11 mouse cellular contexts compared by ENCODE assay signal in genomic region chr15:81277928-81278327, GRCm38 (mm10). TPM values are rescaled to one million over a fixed set of nuclear protein-coding genes. Genes with fewer than 3 reads are reported as not detected.
DNase-seq lines count a peak whose midpoint lies in the region; ATAC-seq and TF ChIP-seq lines count a peak whose summit lies in the region.
"Had no signal": no experiment of that assay in that cellular context is flagged by ENCODE, and none has a peak within 500 bp of the region (broad histone marks: within the 10 kb centered on the region; RNA-seq: fewer than 3 reads in every experiment).

No protein-coding gene starts in this region.

- no peak for TF ChIP-seq CTCF in Patski (IDR thresholded peaks at IDR 0.05)

- peak overlapping the region; percentile 26; the same call in 1 of the 2 replicates for H3K27ac ChIP-seq in hindbrain, embryonic 15.5 days (replicated peaks)
- H3K27ac ChIP-seq in midbrain, embryonic 14.5 days (replicated peaks; ENCODE audit: low read depth, low read length), result peak overlapping the region; percentile 26; the same call in 1 of the 2 replicates
- H3K27ac ChIP-seq in heart, embryonic 12.5 days (ENCODE audit: poor library complexity, severe bottlenecking), result no peak overlapping the region
- H3K27ac ChIP-seq: intestine, embryonic 15.5 days; liver, embryonic 14.5 days had no signal

- 6% methylated on average over 9 of the region's 11 CpGs for WGBS in hindbrain, embryonic 15.5 days
- 4% methylated on average over 11 of the region's 11 CpGs for WGBS in midbrain, embryonic 14.5 days
- WGBS in heart, embryonic 12.5 days, result 36% methylated on average over 11 of the region's 11 CpGs

- no peaks in the 10 kb centered on the region for H3K36me3 ChIP-seq in hindbrain, embryonic 15.5 days
- H3K36me3 ChIP-seq in midbrain, embryonic 14.5 days (ENCODE audit: control insufficient read depth, insufficient read depth, low read length), result no peaks in the 10 kb centered on the region
- H3K36me3 ChIP-seq in heart, embryonic 12.5 days, result no peaks in the 10 kb centered on the region
- H3K36me3 ChIP-seq: intestine, embryonic 15.5 days had no signal

- CTCF ChIA-PET in Patski (lab: Charles Lee), result interaction anchor here (0.8 kb wide), 1 partner anchor 24 kb away, joined by 3 read pairs; no protein-coding TSS in a partner anchor

- in situ Hi-C loops in Patski (cut with MboI; ENCODE audit: low pct_unique_long_range_greater_than_20kb), result no loop called here

- H3K4me3 ChIP-seq in hindbrain, embryonic 15.5 days, result no peak overlapping the region
- no peak overlapping the region for H3K4me3 ChIP-seq in midbrain, embryonic 14.5 days (replicated peaks; ENCODE audit: low read depth, low read length)
- no peak overlapping the region for H3K4me3 ChIP-seq in heart, embryonic 12.5 days
- H3K4me3 ChIP-seq: intestine, embryonic 15.5 days had no signal

- no peak overlapping the region for H3K9ac ChIP-seq in hindbrain, embryonic 15.5 days
- no peak overlapping the region for H3K9ac ChIP-seq in midbrain, embryonic 14.5 days (replicated peaks; ENCODE audit: low read length)
- H3K9ac ChIP-seq in heart, embryonic 12.5 days, result no peak overlapping the region
- H3K9ac ChIP-seq: intestine, embryonic 15.5 days; liver, embryonic 14.5 days had no signal

- POLR2A ChIA-PET in Patski (lab: Charles Lee), result interaction anchor here (0.5 to 0.7 kb wide), 2 partner anchors 9 to 253 kb away, joined by 3 to 5 read pairs; no protein-coding TSS in a partner anchor

- H3K27me3 ChIP-seq in Patski, result no peaks in the 10 kb centered on the region
- no peaks in the 10 kb centered on the region for H3K27me3 ChIP-seq in hindbrain, embryonic 15.5 days
- H3K27me3 ChIP-seq in midbrain, embryonic 14.5 days (ENCODE audit: control insufficient read depth, insufficient read depth, low read length), result no peaks in the 10 kb centered on the region
- H3K27me3 ChIP-seq in heart, embryonic 12.5 days (replicated peaks), result peaks cover 9% of the 10 kb centered on the region; the same call in 1 of the 2 replicates
- H3K27me3 ChIP-seq: intestine, embryonic 15.5 days had no signal

- no peak for DNase-seq in Patski (ENCODE audit: low read depth, low spot score)
- DNase-seq in embryo, embryonic 9.5 days (ENCODE audit: extremely low spot score), result peak; percentile 24
- peak; percentile 60 for DNase-seq in midbrain, embryonic 14.5 days
- DNase-seq in frontal cortex, postnatal 14 days (ENCODE audit: low spot score in 2 of 2), result no peak
- no peak for DNase-seq in urinary bladder, adult 2 months (ENCODE audit: low spot score)
- DNase-seq: heart, adult 11 months had no signal

- peak; percentile 51 for ATAC-seq in Patski
- peak; percentile 86 for ATAC-seq in hindbrain, embryonic 15.5 days (ENCODE audit: low FRiP score, low read depth)
- no peak for ATAC-seq in midbrain, embryonic 14.5 days (ENCODE audit: low FRiP score, low TSS enrichment)
- ATAC-seq in megakaryocyte, adult 5-6 weeks (ENCODE audit: poor library complexity, severe bottlenecking), result no peak
- ATAC-seq in heart, embryonic 12.5 days (ENCODE audit: insufficient number of reproducible peaks, low FRiP score), result no peak
- ATAC-seq: intestine, embryonic 15.5 days had no signal

- no peak overlapping the region for H3K4me2 ChIP-seq in hindbrain, embryonic 15.5 days
- no peak overlapping the region for H3K4me2 ChIP-seq in midbrain, embryonic 14.5 days (ENCODE audit: low read length)
- H3K4me2 ChIP-seq in heart, embryonic 12.5 days, result no peak overlapping the region
- H3K4me2 ChIP-seq: intestine, embryonic 15.5 days had no signal

- peaks cover 22% of the 10 kb centered on the region for H3K4me1 ChIP-seq in hindbrain, embryonic 15.5 days (replicated peaks)
- peaks cover 12% of the 10 kb centered on the region for H3K4me1 ChIP-seq in midbrain, embryonic 14.5 days (ENCODE audit: control insufficient read depth, insufficient read depth, low read length)
- peaks cover 5% of the 10 kb centered on the region for H3K4me1 ChIP-seq in heart, embryonic 12.5 days (replicated peaks)

- H3K9me3 ChIP-seq in hindbrain, embryonic 15.5 days, result no peaks in the 10 kb centered on the region
- no peaks in the 10 kb centered on the region for H3K9me3 ChIP-seq in midbrain, embryonic 14.5 days (ENCODE audit: control insufficient read depth, low read length)
- no peaks in the 10 kb centered on the region for H3K9me3 ChIP-seq in heart, embryonic 12.5 days (replicated peaks)
- H3K9me3 ChIP-seq: intestine, embryonic 15.5 days had no signal

RNA-seq across cellular contexts. Expression of gene Mchr1, which starts 42.6 kb away (rescaled TPM):
- 0.05 TPM for polyA plus RNA-seq in Patski (2021)
- 5.6 and 5.7 TPM in 2 replicates for polyA plus RNA-seq in hindbrain, embryonic 15.5 days (2015; fragmentation: Nextera tagmentation; extraction: Ambion mirVana)
- 3.2 and 4.9 TPM in 2 replicates for polyA plus RNA-seq in midbrain, embryonic 14.5 days (2014; fragmentation: Nextera tagmentation; extraction: Ambion mirVana)
- total RNA-seq in megakaryocyte, adult 5-6 weeks (2015), result not detected in 2 replicates
- not detected in 2 replicates for total RNA-seq in megakaryocyte, adult 5-6 weeks (2017)
- 7.9 and 9.9 TPM in 2 replicates for polyA plus RNA-seq in urinary bladder, adult 2 months (2012; rRNA removed)
- not detected in 2 replicates for polyA plus RNA-seq in heart, embryonic 12.5 days (2016; fragmentation: Nextera tagmentation; extraction: Ambion mirVana)

Comparison
In these comparisons a context has a peak if more than half of its experiments do, and no peak if none do; other contexts are left out.
1. ATAC-seq: peak in Patski (single experiment) and hindbrain, embryonic 15.5 days (single experiment); none in midbrain, embryonic 14.5 days (single experiment), megakaryocyte, adult 5-6 weeks (single experiment) and heart, embryonic 12.5 days (single experiment).
2. DNase-seq: peak in embryo, embryonic 9.5 days (single experiment) and midbrain, embryonic 14.5 days (single experiment); none in Patski (single experiment), frontal cortex, postnatal 14 days (0 of 2) and urinary bladder, adult 2 months (single experiment).